Mouse (Mus musculus) MEL (cell line): ENCODE results near the gene Napsa.

ENCODE experiments used
- HCFC1 ChIP-seq: IDR thresholded peaks from 2 replicates; pipeline ENCODE4 v1.6.1; 2012; ENCODE audit warnings: low read depth, mild to moderate bottlenecking, inconsistent platforms, low read length, improper control_type of control experiment, moderate library complexity
- NELFE ChIP-seq: IDR thresholded peaks from 2 replicates; pipeline ENCODE4 v1.6.1; 2011; ENCODE audit warnings: low read depth, low read length, improper control_type of control experiment
- UBTF ChIP-seq: IDR thresholded peaks from 2 replicates; pipeline ENCODE4 v1.6.1; 2012; ENCODE audit warnings: low read depth, mild to moderate bottlenecking, inconsistent platforms, low read length, improper control_type of control experiment, moderate library complexity, borderline replicate concordance; ENCODE audit not compliant: insufficient read depth

DNA sequence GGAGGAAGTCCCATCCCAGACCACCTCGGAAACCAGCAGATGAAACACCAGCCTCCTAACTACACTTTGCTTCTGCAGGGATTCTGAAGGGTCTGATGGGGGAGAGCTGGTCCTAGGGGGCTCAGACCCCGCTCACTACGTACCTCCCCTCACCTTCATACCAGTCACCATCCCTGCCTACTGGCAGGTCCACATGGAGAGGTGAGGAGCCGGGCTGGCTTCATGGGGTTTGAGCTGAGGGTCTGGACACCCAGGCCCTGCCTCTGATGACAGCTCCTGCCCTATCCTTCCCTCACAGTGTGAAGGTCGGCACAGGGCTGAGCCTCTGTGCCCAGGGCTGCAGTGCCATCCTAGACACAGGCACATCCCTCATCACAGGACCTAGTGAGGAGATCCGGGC lies 12.7 kb downstream of the Napsa start:
- TF ChIP-seq NELFE: no peak
- TF ChIP-seq HCFC1: no peak
- TF ChIP-seq UBTF: no peak
